Mouse (Mus musculus) CH12.LX (cell line): ENCODE measurements around the gene Plekha4.

Experiments used
- CHD2 ChIP-seq: IDR thresholded peaks from 2 replicates; pipeline ENCODE4 v1.6.1; 2011; ENCODE audit warnings: low read length, improper control_type of control experiment
- CTCF ChIP-seq, 2 experiments: IDR thresholded peaks in 1 of 2; conservative IDR thresholded peaks in 1 of 2; 2 replicates each; pipeline ENCODE4 v1.5.1; 2011 to 2012; ENCODE audit warnings: low read depth in 2 of 2, low read length in 2 of 2, improper control_type of control experiment in 1 of 2, inconsistent platforms in 1 of 2, mild to moderate bottlenecking in 1 of 2, moderate library complexity in 1 of 2
- EP300 ChIP-seq: IDR thresholded peaks from 2 replicates; pipeline ENCODE4 v1.6.1; 2011; ENCODE audit warnings: low read length, improper control_type of control experiment
- KAT2A ChIP-seq: IDR thresholded peaks from 2 replicates; pipeline ENCODE4 v1.6.1; 2012; ENCODE audit warnings: low read length, improper control_type of control experiment, inconsistent platforms; ENCODE audit not compliant: insufficient replicate concordance
- MAFK ChIP-seq: IDR thresholded peaks from 2 replicates; pipeline ENCODE4 v1.6.1; 2011; ENCODE audit warnings: low read length, improper control_type of control experiment; ENCODE audit not compliant: insufficient replicate concordance
- MAZ ChIP-seq: IDR thresholded peaks from 2 replicates; pipeline ENCODE4 v1.6.1; 2012; ENCODE audit warnings: low read depth, mild to moderate bottlenecking, inconsistent platforms, low read length, improper control_type of control experiment, moderate library complexity
- MXI1 ChIP-seq: IDR thresholded peaks from 2 replicates; pipeline ENCODE4 v1.6.1; 2011; ENCODE audit warnings: mild to moderate bottlenecking, low read depth, low read length, improper control_type of control experiment
- POLR2A ChIP-seq: IDR thresholded peaks from 2 replicates; pipeline ENCODE4 v1.6.1; 2011; ENCODE audit warnings: low read depth, mild to moderate bottlenecking, improper control_type of control experiment, low read length
- POLR2AphosphoS2 ChIP-seq: IDR thresholded peaks from 2 replicates; pipeline ENCODE4 v1.6.1; 2011; ENCODE audit warnings: low read depth, low read length, improper control_type of control experiment
- RCOR1 ChIP-seq: conservative IDR thresholded peaks from 2 replicates; pipeline ENCODE4 v1.6.1; 2012; ENCODE audit warnings: low read depth, mild to moderate bottlenecking, inconsistent platforms, low read length, improper control_type of control experiment
- TBP ChIP-seq: conservative IDR thresholded peaks from 2 replicates; pipeline ENCODE4 v1.6.1; 2011; ENCODE audit warnings: low read depth, low read length, improper control_type of control experiment
- USF2 ChIP-seq: conservative IDR thresholded peaks from 2 replicates; pipeline ENCODE4 v1.6.1; 2011; ENCODE audit warnings: low read depth, low read length, improper control_type of control experiment
- ZNF384 ChIP-seq: IDR thresholded peaks from 2 replicates; pipeline ENCODE4 v1.6.1; 2012; ENCODE audit warnings: low read depth, low read length, improper control_type of control experiment, inconsistent platforms

- TF ChIP-seq POLR2A (no peak), EP300 (no peak), CTCF (conservative IDR thresholded peaks at IDR 0.05 in 1 of 2, IDR thresholded peaks at IDR 0.05 in 1 of 2; ENCODE audit: low read depth in 2 of 2, low read length in 2 of 2) (no peak), RCOR1 (no peak), MAZ (no peak), CHD2 (no peak), ZNF384 (no peak), MXI1 (no peak), POLR2AphosphoS2 (no peak), TBP (no peak), USF2 (no peak), MAFK (no peak), KAT2A (no peak)
Observed at GRCm38 (mm10) chr7:45597527-45597926, 71.4 kb downstream of the Plekha4 start.
